Mouse (Mus musculus): ENCODE results near the gene Olfr1416. TPM values are rescaled to one million over a fixed set of nuclear protein-coding genes. Genes with fewer than 3 reads are reported as not detected.

Olfr1416 gene
- polyA plus RNA-seq, 1 experiment = not detected

GRCm38 (mm10) chr1:92434986-92435385, 49.9 kb downstream of the Olfr1416 start:
- Histone ChIP-seq H3K4me3 (replicated peaks; ENCODE audit: extremely low read depth, low read depth, low read length) (no peak overlapping the region), H3K4me1 (ENCODE audit: control insufficient read depth, insufficient read depth, low read length) (peaks cover 21% of the 10 kb centered on the region)
- DNase-seq = no peak
- TF ChIP-seq POLR2A (IDR thresholded peaks at IDR 0.05; ENCODE audit: borderline replicate concordance, extremely low read depth, low read depth, low read length) (no peak), CTCF (IDR thresholded peaks at IDR 0.05; ENCODE audit: insufficient read depth, low read length) (no peak)
- 60% methylated on average over 1 of the region's 1 CpGs for WGBS

DNA sequence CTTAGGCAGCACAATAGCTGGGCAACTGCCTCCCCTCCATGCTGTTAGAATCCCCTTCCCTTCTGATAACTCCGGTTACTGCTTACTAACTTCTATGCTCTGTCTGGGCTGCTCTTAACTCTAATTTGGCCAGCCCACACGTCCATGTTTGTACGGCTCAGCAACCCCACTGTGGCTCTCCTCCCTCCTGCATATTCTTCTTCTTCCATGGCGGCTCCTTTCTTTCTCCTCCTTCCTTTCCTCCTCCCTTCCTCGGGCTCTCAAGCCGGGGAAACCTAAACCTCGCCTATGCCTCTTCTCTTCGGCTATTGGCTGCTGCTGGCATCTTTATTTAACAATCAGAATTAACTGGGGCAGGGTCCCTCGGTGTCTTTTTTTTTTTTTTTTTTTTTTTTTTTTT, 52.1 kb downstream of the Olfr1416 start:
- TF ChIP-seq POLR2A (IDR thresholded peaks at IDR 0.05; ENCODE audit: borderline replicate concordance, extremely low read depth, low read depth, low read length) (no peak), CTCF (IDR thresholded peaks at IDR 0.05; ENCODE audit: insufficient read depth, low read length) (no peak)
- 78% methylated on average over 9 of the region's 9 CpGs for WGBS

GRCm38 (mm10) chr1:92432098-92432497, 52.8 kb downstream of the Olfr1416 start:
- TF ChIP-seq CTCF (IDR thresholded peaks at IDR 0.05; ENCODE audit: insufficient read depth, low read length) (no peak), POLR2A (IDR thresholded peaks at IDR 0.05; ENCODE audit: borderline replicate concordance, extremely low read depth, low read depth, low read length) (no peak)
- 61% methylated on average over 4 of the region's 4 CpGs for WGBS
- Histone ChIP-seq H3K4me1 (ENCODE audit: control insufficient read depth, insufficient read depth, low read length) (peaks cover 6% of the 10 kb centered on the region; the same call in 1 of the 2 replicates), H3K4me3 (replicated peaks; ENCODE audit: extremely low read depth, low read depth, low read length) (no peak overlapping the region)
- DNase-seq = no peak

More for the DNA sequence above, 52.1 kb downstream of the Olfr1416 start:
- DNase-seq = no peak
- H3K4me1 ChIP-seq (ENCODE audit: control insufficient read depth, insufficient read depth, low read length) = peaks cover 12% of the 10 kb centered on the region
- no peak overlapping the region for H3K4me3 ChIP-seq (replicated peaks; ENCODE audit: extremely low read depth, low read depth, low read length)

DNA sequence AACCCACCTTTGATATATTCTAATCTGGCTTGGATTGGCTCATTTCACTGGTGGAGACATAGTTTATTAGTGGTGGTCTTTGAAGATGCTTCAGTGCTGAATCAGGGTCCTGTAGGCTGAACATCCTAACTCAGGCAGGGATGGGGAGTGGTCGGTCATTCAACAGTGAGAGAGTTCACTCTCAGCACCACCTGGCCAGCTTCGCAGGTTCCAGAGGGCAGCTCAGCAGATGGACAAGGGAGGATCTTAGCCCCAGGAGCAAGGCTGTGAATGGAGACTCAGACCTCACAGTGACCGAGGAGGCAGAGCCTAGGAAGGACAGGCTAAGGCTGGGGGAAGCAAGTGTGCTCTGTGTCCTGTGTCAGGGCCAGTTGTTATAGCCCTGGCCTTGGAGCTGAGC, 53.5 kb downstream of the Olfr1416 start:
- TF ChIP-seq POLR2A (IDR thresholded peaks at IDR 0.05; ENCODE audit: borderline replicate concordance, extremely low read depth, low read depth, low read length) (no peak), CTCF (IDR thresholded peaks at IDR 0.05; ENCODE audit: insufficient read depth, low read length) (no peak)
- 81% methylated on average over 3 of the region's 3 CpGs for WGBS
- Histone ChIP-seq H3K4me3 (replicated peaks; ENCODE audit: extremely low read depth, low read depth, low read length) (no peak overlapping the region), H3K4me1 (ENCODE audit: control insufficient read depth, insufficient read depth, low read length) (no peaks in the 10 kb centered on the region)
- no peak for DNase-seq

DNA sequence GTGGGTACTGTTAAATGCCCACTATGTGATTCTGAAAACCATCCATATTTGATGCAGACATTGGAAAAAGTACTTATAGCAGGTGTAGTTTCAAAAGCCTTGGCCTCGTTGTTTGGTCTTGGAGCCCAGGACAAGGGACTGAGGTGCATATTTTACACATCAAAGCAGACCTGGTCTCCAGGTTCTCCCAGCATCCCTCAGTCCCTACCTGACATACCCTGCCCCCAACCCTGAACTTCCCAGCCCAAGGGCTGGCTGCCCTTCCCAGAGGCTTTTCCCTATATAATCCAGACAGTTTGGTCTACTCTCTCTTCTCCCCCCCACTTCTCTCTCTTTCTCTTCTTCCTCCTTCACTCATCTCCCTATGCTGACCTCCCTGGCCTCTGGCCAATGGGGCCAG, 53.9 kb downstream of the Olfr1416 start:
- 94% methylated on average over 1 of the region's 1 CpGs for WGBS
- Histone ChIP-seq H3K4me1 (ENCODE audit: control insufficient read depth, insufficient read depth, low read length) (no peaks in the 10 kb centered on the region), H3K4me3 (replicated peaks; ENCODE audit: extremely low read depth, low read depth, low read length) (no peak overlapping the region)
- TF ChIP-seq CTCF (IDR thresholded peaks at IDR 0.05; ENCODE audit: insufficient read depth, low read length) (no peak), POLR2A (IDR thresholded peaks at IDR 0.05; ENCODE audit: borderline replicate concordance, extremely low read depth, low read depth, low read length) (no peak)
- DNase-seq = no peak

Other genes with a start within 250 kb of the Olfr1416 start
- 38.8 and 58.4 TPM in 2 replicates for gene Ndufa10, start 11.3 kb downstream of the Olfr1416 start, polyA plus RNA-seq (2012; rRNA removed)
- not detected in 2 replicates for gene Olfr1415, start 11.0 kb upstream of the Olfr1416 start, polyA plus RNA-seq (2012; rRNA removed)
- gene Olfr1414, start 33.5 kb upstream of the Olfr1416 start, polyA plus RNA-seq (2012; rRNA removed) = not detected in 2 replicates
- not detected in 2 replicates for gene Olfr1413, start 86.2 kb upstream of the Olfr1416 start, polyA plus RNA-seq (2012; rRNA removed)
- gene Olfr1412, start 100.7 kb upstream of the Olfr1416 start, polyA plus RNA-seq (2012; rRNA removed) = not detected in 2 replicates
- not detected in 2 replicates for gene Olfr1411, start 109.3 kb upstream of the Olfr1416 start, polyA plus RNA-seq (2012; rRNA removed)
- gene Olfr1410, start 120.7 kb upstream of the Olfr1416 start, polyA plus RNA-seq (2012; rRNA removed) = not detected in 2 replicates
- not detected in 2 replicates for gene Olfr12, start 132.7 kb upstream of the Olfr1416 start, polyA plus RNA-seq (2012; rRNA removed)
- gene Cops9, start 156.9 kb upstream of the Olfr1416 start, polyA plus RNA-seq (2012; rRNA removed) = 73.6 and 107 TPM in 2 replicates
- gene Otos, start 163.7 kb upstream of the Olfr1416 start, polyA plus RNA-seq (2012; rRNA removed) = 0.18 TPM in 1 of 2 replicates, not detected in the other

Measured in lung, adult 2 months (tissue).